Mouse (Mus musculus) kidney, postnatal 14 days (tissue): Measurements from ENCODE around the gene Tmem97.
"Not testable (repeated sequence)": the region's sequence is repeated elsewhere in the genome, so short reads cannot be mapped to it uniquely, and the experiment has no call there.

Experiments
- DNase-seq: peaks from one replicate; pipeline ENCODE4 v3.0.0; 2022; ENCODE audit warnings: mixed read lengths

The Tmem97 gene

GRCm38 (mm10) chr11:78547718-78548460, 2.7 kb downstream of the Tmem97 start:
- no peak for DNase-seq

GRCm38 (mm10) chr11:78545181-78545580, 5.4 kb downstream of the Tmem97 start:
- DNase-seq, result no peak

GRCm38 (mm10) chr11:78544449-78545111, 6.0 kb downstream of the Tmem97 start:
- DNase-seq, result no peak

GRCm38 (mm10) chr11:78540358-78540757, 10.2 kb downstream of the Tmem97 start:
- no peak for DNase-seq

GRCm38 (mm10) chr11:78536690-78537084, 13.9 kb downstream of the Tmem97 start:
- no peak for DNase-seq

GRCm38 (mm10) chr11:78536080-78536689, 14.4 kb downstream of the Tmem97 start, which contains the start of the genes Tnfaip1 and Ift20:
Gene Tnfaip1 (minus strand): TSS chr11:78536332.
Gene Ift20 (plus strand): TSS chr11:78536361.
- peak; percentile 99 for DNase-seq

GRCm38 (mm10) chr11:78535376-78536079, 15.0 kb downstream of the Tmem97 start:
- DNase-seq, result peak; percentile 76

- no peak for DNase-seq
These were observed 16.1 kb downstream of the Tmem97 start for GRCm38 (mm10) chr11:78534516-78534915.

GRCm38 (mm10) chr11:78531515-78531914, 19.1 kb downstream of the Tmem97 start:
- DNase-seq, result not testable (repeated sequence)

- peak; percentile 80 for DNase-seq
These were observed 19.5 kb downstream of the Tmem97 start for GRCm38 (mm10) chr11:78531046-78531445.

GRCm38 (mm10) chr11:78530001-78530400, 20.6 kb downstream of the Tmem97 start:
- DNase-seq, result no peak

GRCm38 (mm10) chr11:78528714-78529113, 21.9 kb downstream of the Tmem97 start:
- no peak for DNase-seq

- DNase-seq, result no peak
These were observed 25.7 kb downstream of the Tmem97 start for GRCm38 (mm10) chr11:78524838-78525237.

- no peak for DNase-seq
These were observed 27.2 kb downstream of the Tmem97 start for GRCm38 (mm10) chr11:78523241-78523955.

- DNase-seq, result no peak
These were observed 28.0 kb downstream of the Tmem97 start for GRCm38 (mm10) chr11:78522481-78522997.

GRCm38 (mm10) chr11:78521880-78522279, 28.7 kb downstream of the Tmem97 start:
- DNase-seq, result no peak

GRCm38 (mm10) chr11:78518931-78519330, 31.6 kb downstream of the Tmem97 start:
- no peak for DNase-seq

- DNase-seq, result no peak
These were observed 34.8 kb downstream of the Tmem97 start for GRCm38 (mm10) chr11:78515549-78516325.

GRCm38 (mm10) chr11:78513106-78513790, 37.3 kb downstream of the Tmem97 start:
- DNase-seq, result no peak
